Mouse (Mus musculus): ENCODE results near the gene She.
"Not testable (repeated sequence)": the region's sequence is repeated elsewhere in the genome, so short reads cannot be mapped to it uniquely, and the experiment has no call there.

The She gene

DNA sequence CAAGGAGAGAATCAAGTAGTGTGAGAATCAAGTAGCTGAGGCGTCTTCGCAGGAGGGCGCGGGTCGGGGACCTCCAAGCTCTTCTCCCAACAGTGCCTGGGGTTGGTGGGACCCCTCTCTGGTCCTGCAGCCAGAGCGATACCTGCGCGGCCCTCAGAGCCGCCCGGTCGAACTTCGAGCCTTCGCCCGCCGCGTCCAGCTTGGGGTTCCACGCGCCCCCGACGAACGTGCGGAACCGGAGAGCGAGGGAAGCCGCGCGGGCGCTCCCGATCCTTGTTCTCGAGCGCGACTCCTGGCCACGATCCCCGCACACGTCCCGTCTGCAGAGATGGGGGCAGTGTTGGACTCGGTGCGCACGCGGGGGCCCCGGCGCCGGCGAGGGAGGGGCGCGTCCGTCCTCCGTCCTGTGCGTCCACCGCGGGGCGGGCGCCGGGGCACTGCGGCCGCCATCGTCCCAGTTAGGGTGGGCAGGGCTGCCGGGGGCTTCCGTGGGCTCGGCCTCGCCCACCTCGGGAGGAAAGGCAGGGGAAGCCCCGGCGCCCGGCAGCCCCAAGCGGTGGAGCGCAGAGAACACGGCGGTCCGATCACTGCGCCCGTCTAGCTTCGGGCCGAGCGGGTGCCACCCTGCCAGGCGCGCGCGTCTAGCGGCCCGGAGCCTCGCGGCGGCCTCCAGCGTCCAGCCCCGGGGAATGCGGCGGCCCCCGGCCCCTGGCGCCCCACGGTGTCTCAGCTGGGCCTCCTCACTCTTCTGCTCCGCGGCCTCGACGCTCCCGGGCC lies at the start of gene She:
TSS of gene She (plus strand) at position 556 of the 777 bp plus-strand sequence.
- DNase-seq (ENCODE audit: low spot score): no peak

GRCm38 (mm10) chr3:89781640-89782039 lies 49.5 kb upstream of the She start:
- DNase-seq (ENCODE audit: low spot score): no peak

DNA sequence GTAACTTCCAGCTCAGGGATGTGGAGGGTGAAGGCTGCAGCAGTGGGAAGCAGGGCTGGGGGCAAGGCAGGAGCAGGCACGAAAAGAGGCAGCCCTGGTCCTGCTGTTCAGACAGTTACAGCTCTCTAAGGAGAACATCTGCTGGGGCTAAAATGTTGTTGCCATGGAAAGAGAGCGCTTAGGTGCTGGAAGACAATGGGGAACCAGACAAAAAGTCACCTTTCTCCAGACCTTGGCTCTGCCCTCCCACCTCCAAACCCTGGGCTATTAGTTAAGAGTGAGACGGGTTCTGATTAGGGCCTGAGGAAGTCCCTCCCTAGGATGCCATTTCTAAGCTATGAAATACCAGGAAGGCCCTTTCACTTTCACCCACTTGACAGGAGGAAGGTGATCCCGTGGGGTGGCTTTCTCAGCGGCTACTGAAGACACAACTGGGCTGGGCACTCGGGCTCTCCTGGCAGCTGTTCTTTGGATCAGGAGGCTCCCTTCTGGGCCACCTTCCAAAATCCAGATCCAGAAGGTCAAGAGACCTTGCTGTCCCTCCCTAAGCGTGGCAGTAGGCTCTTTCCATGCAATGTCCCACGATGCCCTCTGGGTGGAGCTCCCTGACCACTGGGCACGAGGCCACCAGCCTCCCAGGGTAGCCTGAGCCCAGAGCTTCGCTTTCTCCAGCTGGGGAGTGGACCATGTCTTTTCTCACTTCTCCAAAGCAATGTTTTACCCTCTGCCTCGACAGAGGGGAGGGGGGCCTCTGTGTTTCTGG lies 46.0 kb upstream of the She start:
- no peak for DNase-seq (ENCODE audit: low spot score)

GRCm38 (mm10) chr3:89786275-89786674 lies 44.9 kb upstream of the She start:
- no peak for DNase-seq (ENCODE audit: low spot score)

DNA sequence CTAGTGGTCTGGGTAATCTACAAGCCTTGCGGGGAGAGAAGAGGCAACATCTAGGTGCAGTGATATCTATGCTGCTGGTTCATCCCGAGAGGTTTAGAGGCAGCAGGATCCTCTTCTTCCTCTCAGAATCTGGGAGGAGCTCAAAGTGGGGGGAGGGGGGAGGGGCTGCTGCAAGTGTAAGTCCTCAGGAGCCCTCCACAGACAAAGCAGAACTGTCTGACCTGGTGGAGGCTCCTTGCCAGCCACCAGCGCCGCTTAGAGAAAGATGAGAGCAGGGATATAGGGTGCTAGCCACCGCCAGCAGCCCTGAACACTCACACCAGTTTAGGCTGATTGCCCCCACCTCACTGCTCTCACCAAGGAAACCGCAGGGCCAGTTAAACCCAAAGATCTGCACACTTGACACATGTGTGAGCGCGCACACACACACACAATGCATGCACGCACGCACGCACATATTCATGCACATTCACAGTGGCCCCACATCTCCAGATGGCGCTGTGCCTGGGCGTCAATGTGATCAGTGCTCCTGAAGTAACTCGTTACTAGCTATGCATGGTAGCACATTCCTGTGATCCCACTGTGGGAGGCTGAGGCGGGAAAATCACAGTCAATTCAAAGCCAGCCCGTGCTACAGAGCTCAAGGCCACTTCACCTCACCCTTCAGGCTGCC lies 42.4 kb upstream of the She start:
- no peak for DNase-seq (ENCODE audit: low spot score)

DNA sequence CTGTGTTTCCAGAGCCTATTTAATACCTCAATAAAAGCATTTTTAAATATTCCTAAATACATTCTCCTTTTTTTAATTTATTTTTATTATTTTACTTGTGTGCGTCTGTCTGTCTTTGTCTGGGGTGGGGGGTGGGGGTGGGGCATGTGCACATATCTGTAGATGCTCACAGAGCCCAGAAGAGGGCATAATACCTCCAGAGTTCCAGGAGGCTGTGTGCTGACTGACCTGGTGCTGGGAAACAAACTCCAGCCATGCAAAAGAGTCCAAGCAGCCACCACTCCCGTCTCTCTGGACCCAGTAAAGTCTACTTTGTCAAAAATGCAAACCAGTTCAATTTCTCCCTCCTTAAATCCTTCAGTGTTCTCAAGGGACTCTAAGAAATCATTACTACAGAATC lies 36.6 kb upstream of the She start:
- DNase-seq (ENCODE audit: low spot score): no peak

- DNase-seq (ENCODE audit: low spot score): no peak
Measured at GRCm38 (mm10) chr3:89795746-89796145, 35.4 kb upstream of the She start.

GRCm38 (mm10) chr3:89796358-89796757 lies 34.8 kb upstream of the She start:
- DNase-seq (ENCODE audit: low spot score): no peak

GRCm38 (mm10) chr3:89798518-89798917 lies 32.7 kb upstream of the She start:
- no peak for DNase-seq (ENCODE audit: low spot score)

GRCm38 (mm10) chr3:89799476-89799875 lies 31.7 kb upstream of the She start:
- no peak for DNase-seq (ENCODE audit: low spot score)

DNA sequence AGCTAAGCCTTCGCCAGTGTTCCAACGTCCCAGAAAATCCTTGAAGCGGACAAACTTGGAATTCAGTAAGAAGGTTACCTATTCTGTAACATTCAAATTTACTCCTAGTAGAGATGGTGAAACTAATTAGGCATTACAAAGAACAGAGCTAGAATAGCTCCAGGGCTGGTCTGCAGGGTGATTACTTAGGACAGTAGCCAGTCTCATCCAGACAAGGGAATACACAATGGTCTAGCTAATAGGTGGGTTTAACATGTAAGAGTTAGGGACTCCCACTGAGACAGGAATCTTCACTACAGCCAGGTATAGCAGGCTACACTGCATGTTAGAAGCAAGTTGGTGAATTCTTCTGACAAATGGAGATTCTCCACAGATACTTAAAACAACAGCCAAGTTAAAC lies 31.1 kb upstream of the She start:
- DNase-seq (ENCODE audit: low spot score): not testable (repeated sequence)

GRCm38 (mm10) chr3:89800774-89801506 lies 30.2 kb upstream of the She start:
- no peak for DNase-seq (ENCODE audit: low spot score)

DNA sequence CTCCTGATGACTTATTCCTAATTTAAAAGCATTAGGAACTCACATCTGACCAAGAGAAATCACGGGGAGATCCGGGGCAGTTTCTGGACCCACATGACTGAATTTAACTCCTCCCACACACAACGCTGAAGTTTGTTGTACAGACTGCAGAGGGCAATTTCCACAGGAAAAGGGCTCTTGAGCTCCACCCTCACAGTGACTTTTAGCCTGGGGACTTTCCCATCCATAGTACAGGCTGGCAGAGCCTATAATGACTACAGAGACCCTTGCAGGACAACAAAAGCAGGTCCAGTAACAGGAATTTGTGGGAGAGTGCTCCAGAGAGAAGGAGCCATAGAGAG lies 29.7 kb upstream of the She start:
- DNase-seq (ENCODE audit: low spot score): no peak

GRCm38 (mm10) chr3:89802876-89803275 lies 28.3 kb upstream of the She start:
- DNase-seq (ENCODE audit: low spot score): no peak

DNA sequence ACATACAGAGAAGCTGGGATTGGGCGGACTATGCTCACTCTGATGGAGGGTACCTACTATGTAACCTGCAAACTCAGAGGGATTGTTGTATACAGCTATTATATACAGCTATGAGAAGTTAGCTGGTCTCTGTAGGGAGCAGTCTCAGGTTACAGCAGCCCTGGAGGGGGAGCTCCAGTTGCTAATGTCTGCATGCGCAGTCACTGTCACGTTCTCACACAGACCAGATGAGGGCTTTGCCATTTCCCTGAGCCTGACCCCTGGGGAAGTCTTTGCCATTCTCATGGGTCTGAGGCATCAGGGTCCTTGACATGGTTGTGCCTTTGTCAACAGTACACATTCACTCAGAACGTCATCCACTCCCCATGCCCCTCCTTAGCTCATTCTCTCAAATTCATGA lies 26.0 kb upstream of the She start:
- DNase-seq (ENCODE audit: low spot score): no peak

DNA sequence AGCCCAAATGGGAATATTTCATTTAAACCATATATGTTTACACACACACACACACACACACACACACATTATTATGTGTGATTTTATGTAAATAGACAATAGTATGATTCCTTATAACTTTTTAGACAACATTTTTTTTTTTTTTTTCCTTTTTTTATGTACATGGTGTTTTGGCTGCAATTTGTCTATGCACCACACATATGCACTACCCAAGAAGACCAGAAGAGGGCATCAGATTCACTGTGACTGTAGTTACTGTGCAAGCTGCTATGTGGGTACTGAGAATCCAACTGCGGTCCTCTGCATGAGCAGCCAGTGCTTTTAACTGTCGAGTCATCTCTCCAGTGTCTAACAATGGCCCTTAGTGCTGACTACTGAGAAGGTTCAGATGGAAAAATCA lies 24.4 kb upstream of the She start:
- no peak for DNase-seq (ENCODE audit: low spot score)

GRCm38 (mm10) chr3:89807171-89807570 lies 24.0 kb upstream of the She start:
- DNase-seq (ENCODE audit: low spot score): no peak

DNA sequence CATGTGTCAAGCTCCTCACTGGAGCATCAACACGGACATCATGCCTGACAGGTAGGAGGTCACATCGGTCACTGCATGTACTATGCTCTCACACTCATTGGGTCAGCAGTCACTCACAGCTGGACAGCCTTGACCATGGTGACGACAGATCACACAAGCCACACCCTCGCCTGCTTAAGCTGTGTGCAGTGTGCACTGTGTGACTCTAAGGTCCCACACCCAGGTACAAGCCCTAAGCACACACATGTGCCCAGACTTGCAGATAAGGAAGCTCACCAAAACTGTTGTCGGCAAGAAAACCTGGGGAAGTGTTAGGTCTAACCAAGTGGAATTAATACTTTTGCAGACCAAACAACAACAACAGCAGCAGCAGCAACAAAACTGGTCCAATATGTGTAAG lies 23.3 kb upstream of the She start:
- no peak for DNase-seq (ENCODE audit: low spot score)

- no peak for DNase-seq (ENCODE audit: low spot score)
Measured at GRCm38 (mm10) chr3:89808638-89809037, 22.5 kb upstream of the She start.

DNA sequence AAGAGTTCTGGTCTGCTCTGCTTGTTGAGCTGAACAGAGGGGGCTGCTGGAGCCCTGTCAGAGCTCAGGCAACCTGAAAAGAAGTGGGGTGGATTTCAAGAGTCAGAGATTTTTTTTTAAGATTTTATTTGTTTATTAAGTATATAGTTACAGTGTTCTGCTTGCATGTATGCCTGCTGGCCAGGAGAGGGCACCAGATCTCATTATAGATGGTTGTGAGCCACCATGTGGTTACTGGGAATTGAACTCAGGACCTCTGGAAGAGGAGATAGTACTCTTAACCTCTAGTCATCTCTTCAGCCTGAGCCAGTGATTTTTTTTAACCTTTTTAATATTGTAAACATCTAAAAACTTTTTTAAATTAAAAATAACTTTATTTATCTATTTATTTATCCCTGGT lies 20.3 kb upstream of the She start:
- no peak for DNase-seq (ENCODE audit: low spot score)

DNA sequence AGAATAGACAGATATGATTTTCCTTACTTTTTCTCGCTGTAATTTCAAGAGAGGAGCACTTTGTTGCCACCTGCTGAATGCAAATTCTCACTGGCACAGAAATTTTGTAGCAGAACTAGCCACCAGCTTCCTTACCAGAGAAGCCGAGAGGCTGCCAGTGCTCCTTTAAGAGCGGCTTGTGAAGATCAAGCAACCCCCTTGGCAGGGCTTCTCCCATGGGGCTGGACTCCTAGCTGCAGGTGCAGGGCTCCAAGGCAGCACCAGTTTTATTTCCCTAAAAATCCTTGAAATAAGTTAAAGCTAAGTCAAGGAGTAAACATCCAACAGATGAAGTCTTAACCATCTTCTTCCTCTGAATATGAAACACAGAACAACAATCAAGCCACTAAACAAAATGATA lies 19.0 kb upstream of the She start:
- DNase-seq (ENCODE audit: low spot score): no peak

DNA sequence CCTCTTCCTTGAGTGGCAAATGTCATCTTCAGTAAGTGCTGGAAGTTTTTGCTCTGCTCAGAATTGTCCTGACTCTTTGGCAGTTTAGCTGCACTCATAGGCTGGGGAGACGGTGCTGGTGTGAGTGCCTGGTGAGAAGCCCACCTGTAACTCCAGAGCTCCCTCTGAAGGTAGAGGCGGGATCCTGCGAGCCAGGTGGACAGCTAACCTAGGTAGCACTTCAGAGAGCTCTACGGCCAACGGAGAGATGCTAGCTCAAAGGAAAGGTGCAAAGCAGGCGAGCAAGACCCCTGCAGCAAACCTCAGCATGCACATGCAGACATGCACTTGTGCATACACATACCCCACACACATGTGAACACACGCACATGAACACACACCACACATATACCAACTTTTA lies 17.1 kb upstream of the She start:
- DNase-seq (ENCODE audit: low spot score): no peak

DNA sequence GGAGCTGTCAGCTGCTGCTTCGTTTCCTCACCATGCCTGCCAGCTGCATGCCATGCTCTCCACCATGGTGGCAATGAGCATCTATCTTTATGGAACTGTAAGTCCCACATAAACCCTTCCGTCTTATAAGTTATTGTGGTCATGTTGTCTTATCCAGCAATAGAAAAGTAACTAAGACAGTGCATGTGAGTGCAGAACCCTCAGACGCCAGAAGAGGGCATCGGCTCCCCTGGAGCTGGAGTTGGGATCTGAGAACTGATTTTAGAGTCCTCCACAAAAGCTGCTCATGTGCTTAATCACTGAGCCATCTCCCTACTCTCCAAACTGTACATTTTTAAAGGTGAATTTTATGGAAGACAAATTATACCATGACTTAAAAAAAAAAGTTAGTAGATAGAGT lies 14.1 kb upstream of the She start:
- DNase-seq (ENCODE audit: low spot score): no peak
